Mouse (Mus musculus): ENCODE results near the gene 4921524J17Rik. TPM values are rescaled to one million over a fixed set of nuclear protein-coding genes. Genes with fewer than 3 reads are reported as not detected.

Gene 4921524J17Rik
- total and polyA plus RNA-seq, 3 experiments = 14.6 to 21.9 TPM; not detected in 1

DNA sequence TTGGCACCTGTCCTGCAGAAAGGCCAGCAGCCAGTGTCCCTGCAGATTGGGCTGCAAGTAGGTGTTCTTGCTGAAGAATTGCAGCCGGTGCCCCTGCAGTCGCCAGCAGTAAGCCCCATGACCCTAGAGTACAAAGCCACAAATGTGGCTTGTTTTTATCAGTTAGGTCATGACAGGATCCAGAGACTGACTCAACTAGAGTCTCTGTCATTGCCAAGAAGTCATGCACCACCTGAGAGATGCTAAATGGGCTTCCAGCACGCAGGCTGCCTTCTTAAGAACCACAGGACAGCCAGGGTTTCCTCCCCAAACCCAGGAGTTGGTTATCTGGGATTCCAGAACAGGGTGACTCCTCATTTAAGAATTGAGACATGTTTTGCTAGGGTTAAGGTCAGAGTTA lies 37.6 kb downstream of the 4921524J17Rik start:
- H3K27me3 ChIP-seq (ENCODE audit: control insufficient read depth in 1 of 2, insufficient read depth in 2 of 2, low read length in 2 of 2) = no peaks in the 10 kb centered on the region
- H3K9ac ChIP-seq (ENCODE audit: control insufficient read depth, low read depth, low read length, poor library complexity, severe bottlenecking) = no peak overlapping the region
- no peak overlapping the region for H3K4me3 ChIP-seq (ENCODE audit: control insufficient read depth in 1 of 2, insufficient read depth in 1 of 2, low read depth in 2 of 2, low read length in 2 of 2)
- TF ChIP-seq GATA1 (IDR thresholded peaks at IDR 0.05; ENCODE audit: low read depth, low read length) = no peak
- TF ChIP-seq EP300 (IDR thresholded peaks at IDR 0.05; ENCODE audit: low read depth in 1 of 2, low read length in 2 of 2) = peak; percentile 31 to 57; a peak in 3 of 4 replicates
- TF ChIP-seq ETS1 (IDR thresholded peaks at IDR 0.05; ENCODE audit: low read depth, low read length) = peak; percentile 35
- peak; percentile 35; the same call in 1 of the 2 replicates for TF ChIP-seq SIN3A (IDR thresholded peaks at IDR 0.05; ENCODE audit: low read length)
- DNase-seq (ENCODE audit: low read depth, low spot score) = peak; percentile 57
- H3K79me2 ChIP-seq (ENCODE audit: control insufficient read depth, insufficient read depth, low read length, poor library complexity) = no peaks in the 10 kb centered on the region
- no peaks in the 10 kb centered on the region for H3K9me3 ChIP-seq (replicated peaks; ENCODE audit: insufficient read depth, low read length)
- peak overlapping the region; percentile 90 for H3K27ac ChIP-seq (ENCODE audit: control insufficient read depth, low read depth, low read length)
- peaks cover 6 to 36% of the 10 kb centered on the region in 2 experiments; a peak in 3 of 4 replicates for H3K4me1 ChIP-seq (ENCODE audit: control insufficient read depth in 1 of 2, insufficient read depth in 2 of 2, low read length in 2 of 2)
- peaks cover 0 to 20% of the 10 kb centered on the region in 2 experiments; a peak in 2 of 4 replicates for H3K36me3 ChIP-seq (ENCODE audit: control insufficient read depth in 1 of 2, insufficient read depth in 2 of 2, low read length in 2 of 2)

DNA sequence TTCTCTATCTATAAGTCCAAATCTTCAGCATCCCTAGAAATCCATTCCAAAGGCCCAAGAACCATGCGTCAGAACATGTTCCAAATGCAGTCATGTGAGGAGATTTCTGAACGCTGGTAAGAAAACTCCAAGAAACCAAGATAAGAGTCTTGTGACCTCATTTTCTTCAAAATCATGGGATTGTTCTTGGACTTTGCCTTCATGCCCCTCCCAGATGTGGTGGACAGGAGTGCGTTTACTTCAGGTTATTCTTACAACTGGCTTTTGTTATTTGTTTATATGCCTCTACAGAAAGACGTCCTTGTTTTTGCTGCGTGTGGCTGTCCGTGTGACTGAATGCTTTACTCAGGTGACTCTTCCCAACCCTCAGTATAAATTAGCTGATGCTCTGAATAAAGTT lies 39.4 kb downstream of the 4921524J17Rik start:
- H3K4me1 ChIP-seq (ENCODE audit: control insufficient read depth in 1 of 2, insufficient read depth in 2 of 2, low read length in 2 of 2) = peaks cover 6 to 36% of the 10 kb centered on the region in 2 experiments; a peak in 3 of 4 replicates
- no peaks in the 10 kb centered on the region for H3K9me3 ChIP-seq (replicated peaks; ENCODE audit: insufficient read depth, low read length)
- H3K9ac ChIP-seq (ENCODE audit: control insufficient read depth, low read depth, low read length, poor library complexity, severe bottlenecking) = no peak overlapping the region
- no peaks in the 10 kb centered on the region for H3K79me2 ChIP-seq (ENCODE audit: control insufficient read depth, insufficient read depth, low read length, poor library complexity)
- H3K27ac ChIP-seq (ENCODE audit: control insufficient read depth, low read depth, low read length) = no peak overlapping the region
- no peak for DNase-seq (ENCODE audit: low read depth, low spot score)
- H3K27me3 ChIP-seq (ENCODE audit: control insufficient read depth in 1 of 2, insufficient read depth in 2 of 2, low read length in 2 of 2) = no peaks in the 10 kb centered on the region
- peaks cover 0 to 20% of the 10 kb centered on the region in 2 experiments; a peak in 2 of 4 replicates for H3K36me3 ChIP-seq (ENCODE audit: control insufficient read depth in 1 of 2, insufficient read depth in 2 of 2, low read length in 2 of 2)
- no peak for TF ChIP-seq ZNF384 (IDR thresholded peaks at IDR 0.05; ENCODE audit: low read depth, low read length)
- no peak for TF ChIP-seq MEF2A (IDR thresholded peaks at IDR 0.05; ENCODE audit: extremely low read depth, insufficient replicate concordance, low read depth, low read length, poor library complexity, severe bottlenecking)
- no peak for TF ChIP-seq TBP (IDR thresholded peaks at IDR 0.05; ENCODE audit: low read depth, low read length)
- no peak for TF ChIP-seq ELF1 (IDR thresholded peaks at IDR 0.05; ENCODE audit: low read depth, low read length)
- no peak for TF ChIP-seq HCFC1 (IDR thresholded peaks at IDR 0.05; ENCODE audit: low read depth, low read length)
- TF ChIP-seq CHD1 (IDR thresholded peaks at IDR 0.05; ENCODE audit: low read depth, low read length) = no peak
- TF ChIP-seq SIN3A (IDR thresholded peaks at IDR 0.05; ENCODE audit: low read length) = no peak
- no peak overlapping the region for H3K4me3 ChIP-seq (ENCODE audit: control insufficient read depth in 1 of 2, insufficient read depth in 1 of 2, low read depth in 2 of 2, low read length in 2 of 2)

DNA sequence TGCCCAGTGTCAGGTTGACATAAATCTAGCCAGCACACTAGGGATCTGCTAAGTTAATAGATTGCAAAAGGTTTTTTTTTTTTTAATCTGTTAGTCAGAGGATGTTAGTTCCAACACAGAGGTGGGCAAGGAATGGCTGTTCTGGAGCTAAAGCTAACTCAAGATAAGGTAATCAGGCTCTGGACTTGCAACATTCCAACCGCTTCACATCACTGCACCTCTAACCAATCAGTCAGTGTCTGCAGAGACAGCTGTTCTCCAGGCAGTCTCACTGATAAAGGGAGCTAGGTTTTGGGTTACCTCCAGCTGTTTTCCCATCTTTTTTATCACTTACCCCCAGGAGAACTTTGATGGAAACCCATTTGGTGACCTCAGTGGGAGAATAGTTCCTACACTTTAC lies 41.2 kb downstream of the 4921524J17Rik start:
- TF ChIP-seq ZNF384 (IDR thresholded peaks at IDR 0.05; ENCODE audit: low read depth, low read length) (no peak), GABPA (IDR thresholded peaks at IDR 0.05; ENCODE audit: low read depth, low read length) (no peak), ELF1 (IDR thresholded peaks at IDR 0.05; ENCODE audit: low read depth, low read length) (no peak), ZKSCAN1 (IDR thresholded peaks at IDR 0.05; ENCODE audit: low read depth, low read length) (no peak), UBTF (IDR thresholded peaks at IDR 0.05; ENCODE audit: borderline replicate concordance, insufficient read depth, low read depth, low read length) (no peak), POLR2AphosphoS2 (IDR thresholded peaks at IDR 0.05; ENCODE audit: low read length) (no peak), POLR2AphosphoS5 (IDR thresholded peaks at IDR 0.05; ENCODE audit: borderline replicate concordance, low read depth, low read length) (no peak), GATA1 (IDR thresholded peaks at IDR 0.05; ENCODE audit: low read depth, low read length) (no peak)
- Histone ChIP-seq H3K36me3 (ENCODE audit: control insufficient read depth in 1 of 2, insufficient read depth in 2 of 2, low read length in 2 of 2) (peaks cover 0 to 20% of the 10 kb centered on the region in 2 experiments; a peak in 2 of 4 replicates), H3K9me3 (replicated peaks; ENCODE audit: insufficient read depth, low read length) (no peaks in the 10 kb centered on the region), H3K4me1 (ENCODE audit: control insufficient read depth in 1 of 2, insufficient read depth in 2 of 2, low read length in 2 of 2) (peaks cover 4 to 24% of the 10 kb centered on the region in 2 experiments; a peak in 3 of 4 replicates), H3K27me3 (ENCODE audit: control insufficient read depth in 1 of 2, insufficient read depth in 2 of 2, low read length in 2 of 2) (no peaks in the 10 kb centered on the region), H3K9ac (ENCODE audit: control insufficient read depth, low read depth, low read length, poor library complexity, severe bottlenecking) (no peak overlapping the region), H3K79me2 (ENCODE audit: control insufficient read depth, insufficient read depth, low read length, poor library complexity) (no peaks in the 10 kb centered on the region), H3K27ac (ENCODE audit: control insufficient read depth, low read depth, low read length) (no peak overlapping the region), H3K4me3 (ENCODE audit: control insufficient read depth in 1 of 2, insufficient read depth in 1 of 2, low read depth in 2 of 2, low read length in 2 of 2) (no peak overlapping the region)
- no peak for DNase-seq (ENCODE audit: low read depth, low spot score)

All from MEL (cell line).